Mouse (Mus musculus): ENCODE results near the gene Acvr1b. TPM values are rescaled to one million over a fixed set of nuclear protein-coding genes. Genes with fewer than 3 reads are reported as not detected.

The Acvr1b gene
- total RNA-seq, 2 experiments from 2014 or later: 71.3 to 79.6 TPM

DNA sequence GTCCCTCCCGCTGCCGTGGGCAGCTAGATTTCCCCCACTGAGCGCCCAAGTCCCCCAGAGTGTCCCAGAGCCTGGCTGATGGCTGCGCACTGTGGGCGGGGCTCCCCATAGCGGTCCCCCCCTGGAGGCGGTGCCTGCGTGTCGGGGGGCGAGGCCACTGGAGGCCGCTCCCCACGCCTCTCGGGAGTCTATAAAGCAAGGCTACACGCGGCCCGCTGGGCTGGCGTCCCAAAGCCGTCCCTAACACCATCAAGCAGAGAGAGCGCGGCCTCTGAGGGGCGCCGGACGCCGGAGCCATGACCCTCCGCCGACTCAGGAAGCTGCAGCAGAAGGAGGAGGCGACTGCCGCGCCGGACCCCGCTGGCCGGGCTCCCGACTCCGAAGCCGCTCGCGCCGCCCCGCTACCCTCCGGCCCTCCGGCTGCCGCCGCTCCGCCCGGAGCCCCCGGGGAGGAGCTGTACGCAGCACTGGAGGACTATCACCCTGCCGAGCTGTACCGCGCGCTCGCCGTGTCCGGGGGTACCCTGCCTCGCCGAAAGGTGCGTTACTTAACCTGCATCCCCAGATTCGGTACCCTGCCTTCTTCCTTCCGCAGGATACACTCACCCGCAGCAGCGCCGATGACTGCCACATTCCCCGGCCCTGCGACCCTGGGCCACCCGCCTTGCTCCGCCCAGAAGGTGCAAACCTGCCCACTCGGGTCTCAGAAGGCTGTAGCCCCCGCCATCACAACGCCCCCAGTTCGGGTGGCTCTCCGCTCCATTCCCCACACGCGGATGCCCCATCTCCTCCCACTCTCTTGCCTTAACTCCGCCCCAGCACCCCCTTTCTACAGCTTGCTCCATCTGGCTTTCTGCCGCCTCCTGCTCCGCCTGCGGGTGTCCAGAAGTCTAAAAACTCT is 50.4 kb downstream of the Acvr1b start, which contains the start of gene Grasp:
Gene Grasp, plus strand, starts transcription at position 183 of the 901 bp plus-strand sequence.
- DNase-seq (ENCODE audit: low spot score in 2 of 2): peak; percentile 86 to 88

DNA sequence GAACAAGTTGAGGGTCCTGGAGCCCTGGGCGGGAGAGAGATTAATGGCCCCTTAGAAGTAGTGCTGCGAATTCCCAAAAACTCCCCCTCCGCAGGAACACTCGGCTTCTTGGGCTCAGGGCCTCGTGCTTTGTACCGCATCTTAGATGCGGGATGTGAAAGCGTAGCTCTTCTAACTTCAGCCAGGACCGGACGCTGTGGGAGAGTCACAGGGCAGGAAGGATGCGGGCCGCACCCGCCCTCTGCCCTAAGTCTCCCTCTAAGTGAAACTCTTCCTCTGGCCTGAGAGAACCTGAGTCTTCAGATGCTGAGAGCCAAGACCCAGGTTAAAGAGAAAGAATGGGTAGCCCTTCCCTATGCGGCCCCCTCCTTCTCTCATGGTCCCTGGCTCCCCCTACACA is 51.1 kb downstream of the Acvr1b start:
- no peak for DNase-seq (ENCODE audit: low spot score in 2 of 2)

DNA sequence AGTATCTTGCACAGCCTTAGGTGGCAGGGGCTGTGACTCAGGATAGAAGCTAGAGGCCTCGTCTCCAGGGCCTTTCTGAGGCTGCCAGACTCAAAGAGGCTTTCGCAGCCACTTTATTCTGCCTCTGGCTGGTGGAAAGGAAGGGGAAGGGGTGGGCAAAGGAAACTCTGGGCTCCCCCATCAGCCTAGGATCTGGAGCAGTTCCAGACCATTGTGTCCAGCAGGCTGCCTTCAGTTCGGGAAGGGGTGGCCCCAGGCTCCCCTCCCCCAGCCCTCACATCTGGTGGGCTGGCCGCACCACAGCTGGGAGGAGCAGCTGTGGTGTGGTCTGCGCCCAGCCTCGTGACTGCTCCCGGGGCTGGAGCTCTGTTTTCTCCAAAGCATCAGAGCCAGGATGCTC is 54.1 kb downstream of the Acvr1b start:
- no peak for DNase-seq (ENCODE audit: low spot score in 2 of 2)

DNA sequence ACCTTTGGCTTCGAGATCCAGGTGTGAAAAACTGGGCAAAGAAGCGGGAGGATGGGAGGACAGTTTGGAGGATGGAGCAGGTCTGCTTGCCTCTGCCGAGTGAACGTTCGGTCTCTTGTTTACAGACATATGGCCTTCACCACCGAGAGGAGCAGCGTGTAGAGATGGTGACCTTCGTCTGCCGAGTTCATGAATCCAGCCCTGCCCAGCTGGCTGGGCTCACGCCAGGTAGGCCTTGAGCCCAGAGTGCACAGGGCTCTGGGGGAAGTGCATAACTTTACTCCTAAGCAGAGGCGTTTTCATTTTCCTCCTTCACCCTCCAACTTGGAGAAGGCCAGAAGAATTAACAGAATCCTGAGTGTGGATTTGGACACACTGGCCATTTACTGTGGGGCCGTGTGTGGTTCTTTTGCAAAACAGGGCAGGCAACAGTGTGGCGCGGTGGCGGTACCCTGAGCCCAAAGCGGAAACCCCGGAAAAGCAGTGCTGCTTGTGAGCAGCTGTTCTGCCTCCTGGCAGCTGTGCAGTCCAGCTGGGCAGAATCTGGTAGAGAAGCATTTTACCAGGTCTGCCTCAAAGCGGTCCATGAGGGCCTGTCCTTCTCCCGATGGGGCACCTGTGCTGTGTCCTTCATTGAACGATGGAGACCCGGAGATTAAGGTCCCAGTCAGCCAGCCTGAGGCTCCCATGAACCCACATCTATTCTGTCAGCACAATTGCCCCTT is 55.2 kb downstream of the Acvr1b start:
- no peak for DNase-seq (ENCODE audit: low spot score in 2 of 2)

DNA sequence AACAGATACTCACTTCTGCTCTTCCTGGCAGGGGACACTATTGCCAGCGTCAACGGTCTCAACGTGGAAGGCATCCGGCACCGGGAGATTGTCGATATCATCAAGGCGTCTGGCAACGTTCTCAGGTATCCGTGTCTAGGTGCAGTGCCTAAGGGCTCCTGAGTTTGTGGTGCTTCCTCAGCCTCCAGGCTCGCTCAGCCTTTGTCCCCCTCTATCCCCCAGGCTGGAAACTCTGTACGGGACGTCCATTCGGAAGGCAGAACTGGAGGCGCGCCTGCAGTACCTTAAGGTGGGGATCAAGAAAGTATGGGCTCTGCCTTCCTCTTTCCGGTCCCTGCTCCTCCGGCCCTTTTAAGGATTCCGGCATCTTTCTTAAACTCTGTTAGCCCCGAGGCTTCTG is 56.6 kb downstream of the Acvr1b start:
- DNase-seq (ENCODE audit: low spot score in 2 of 2): no peak

- no peak for DNase-seq (ENCODE audit: low spot score in 2 of 2)
Measured at GRCm38 (mm10) chr15:101230995-101231647, 57.3 kb downstream of the Acvr1b start.

DNA sequence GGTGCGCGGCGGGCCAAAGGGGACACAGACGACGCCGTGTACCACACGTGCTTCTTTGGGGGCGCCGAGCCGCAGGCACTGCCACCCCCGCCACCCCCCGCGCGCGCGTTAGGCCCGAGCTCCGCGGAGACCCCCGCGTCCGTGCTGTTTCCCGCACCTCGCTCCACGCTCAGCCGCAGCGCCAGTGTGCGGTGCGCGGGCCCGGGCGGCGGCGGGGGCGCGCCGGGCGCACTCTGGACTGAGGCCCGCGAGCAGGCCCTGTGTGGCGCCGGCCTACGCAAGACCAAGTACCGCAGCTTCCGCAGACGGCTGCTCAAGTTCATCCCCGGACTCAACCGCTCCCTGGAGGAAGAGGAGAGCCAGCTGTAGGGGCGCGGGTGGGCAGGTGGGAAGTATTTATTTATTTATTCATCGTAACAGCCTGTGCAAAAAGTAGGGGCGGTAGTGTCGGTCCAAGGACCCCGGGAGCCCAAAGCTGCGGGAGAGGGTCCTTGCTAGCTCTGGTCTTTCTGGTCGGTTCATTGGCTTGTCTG is 57.8 kb downstream of the Acvr1b start:
- DNase-seq (ENCODE audit: low spot score in 2 of 2): no peak

- DNase-seq (ENCODE audit: low spot score in 2 of 2): no peak
Measured at GRCm38 (mm10) chr15:101232607-101233006, 58.7 kb downstream of the Acvr1b start.

GRCm38 (mm10) chr15:101233183-101233582 is 59.3 kb downstream of the Acvr1b start:
- DNase-seq (ENCODE audit: low spot score in 2 of 2): no peak

DNA sequence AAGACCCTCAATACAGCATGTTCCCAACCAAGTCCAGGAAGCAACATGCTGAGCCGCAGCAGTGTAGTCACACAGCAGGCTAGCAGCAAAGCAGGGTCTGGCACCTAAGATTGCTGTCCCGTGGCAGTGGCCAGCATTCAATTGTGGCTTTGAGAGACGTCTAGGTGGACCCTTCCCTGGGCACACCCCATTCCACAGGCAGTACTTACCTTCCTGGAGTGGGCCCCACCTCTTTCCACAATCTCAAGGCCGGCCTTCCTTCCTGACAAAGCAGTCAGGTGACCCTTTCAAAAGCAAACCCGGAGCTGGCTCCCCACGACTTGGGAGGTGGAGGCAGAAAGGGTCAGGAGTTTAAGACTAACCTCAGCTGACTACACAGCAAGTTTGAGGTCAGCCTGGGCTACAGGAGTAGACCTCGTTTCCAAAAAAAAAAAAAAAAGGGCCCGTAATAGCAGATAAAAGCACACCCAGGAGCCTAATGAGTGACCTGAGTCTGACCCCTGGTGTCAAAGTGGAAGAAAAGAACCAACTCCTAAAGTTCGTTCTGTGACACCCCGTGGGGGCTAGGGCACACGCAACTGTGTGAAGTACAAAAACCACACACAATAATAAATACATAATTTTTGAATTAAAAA is 59.9 kb downstream of the Acvr1b start:
- no peak for DNase-seq (ENCODE audit: low spot score in 2 of 2)

DNA sequence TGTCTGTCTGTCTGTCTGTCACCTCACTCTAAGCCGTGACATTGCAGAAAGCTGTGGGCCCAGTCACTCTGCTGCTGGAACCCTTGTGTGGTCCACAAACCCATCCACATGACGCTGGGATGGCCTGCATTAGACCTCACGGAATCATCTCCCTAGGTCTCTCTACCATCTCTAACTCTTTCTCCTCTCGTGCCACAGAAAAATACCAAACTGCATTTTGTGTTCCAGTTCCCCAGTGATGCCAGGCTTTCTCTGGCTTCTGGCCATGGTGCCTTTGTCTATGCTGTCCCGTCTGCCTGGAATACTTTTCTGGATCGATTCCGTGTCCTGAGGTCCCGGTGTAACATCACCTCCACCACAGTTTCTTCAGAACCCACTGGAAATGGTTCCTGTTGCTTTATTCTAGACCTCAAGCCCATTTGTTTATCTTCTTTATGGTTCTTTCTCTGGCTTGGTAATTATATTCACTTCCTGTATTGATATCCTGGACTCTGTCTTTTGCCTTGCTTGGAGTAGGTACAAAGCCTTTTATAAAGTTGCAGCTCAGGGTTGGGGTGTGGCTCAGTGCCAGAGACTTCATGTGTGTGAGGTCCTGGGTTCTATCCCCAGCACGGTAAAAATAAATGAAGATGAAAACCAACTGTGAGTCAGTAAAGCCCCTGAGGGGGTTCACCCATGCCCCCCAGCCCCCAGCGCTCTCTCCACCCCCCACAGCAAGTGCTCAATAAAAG is 60.9 kb downstream of the Acvr1b start:
- DNase-seq (ENCODE audit: low spot score in 2 of 2): no peak

- DNase-seq (ENCODE audit: low spot score in 2 of 2): no peak
Measured at GRCm38 (mm10) chr15:101235342-101235698, 61.5 kb downstream of the Acvr1b start.

DNA sequence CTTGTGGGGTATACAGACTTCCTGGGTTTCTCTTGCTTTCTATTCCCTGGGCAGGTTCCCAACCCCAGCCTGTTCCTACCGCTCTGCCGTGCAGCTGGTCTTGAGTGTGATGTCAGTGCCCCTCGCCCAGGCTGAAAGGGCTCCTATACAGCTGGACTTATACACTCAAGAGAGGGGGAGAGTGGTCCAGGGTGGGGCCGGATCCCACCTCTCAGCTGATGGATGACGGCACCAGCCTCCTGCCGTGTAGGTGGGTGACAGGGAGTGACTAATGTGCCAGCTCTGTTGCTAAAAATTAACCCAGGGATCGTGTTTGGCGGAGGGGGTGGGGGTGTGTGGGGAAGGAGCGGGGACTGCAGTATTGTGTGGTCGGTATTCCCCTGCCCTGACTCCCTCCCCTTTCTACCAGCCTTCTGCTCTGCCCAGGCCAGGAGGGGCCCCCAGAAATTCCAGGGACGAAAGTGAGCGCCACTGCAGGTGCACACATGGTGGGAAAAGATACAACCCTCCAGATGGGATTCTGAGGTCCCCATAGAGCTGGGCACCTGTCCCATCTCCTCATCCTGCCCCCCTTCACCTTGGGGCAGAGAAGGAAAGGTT is 62.0 kb downstream of the Acvr1b start:
- no peak for DNase-seq (ENCODE audit: low spot score in 2 of 2)

GRCm38 (mm10) chr15:101236878-101237277 is 63.0 kb downstream of the Acvr1b start:
- DNase-seq (ENCODE audit: low spot score in 2 of 2): peak in 1 of 2 experiments; percentile 60

DNA sequence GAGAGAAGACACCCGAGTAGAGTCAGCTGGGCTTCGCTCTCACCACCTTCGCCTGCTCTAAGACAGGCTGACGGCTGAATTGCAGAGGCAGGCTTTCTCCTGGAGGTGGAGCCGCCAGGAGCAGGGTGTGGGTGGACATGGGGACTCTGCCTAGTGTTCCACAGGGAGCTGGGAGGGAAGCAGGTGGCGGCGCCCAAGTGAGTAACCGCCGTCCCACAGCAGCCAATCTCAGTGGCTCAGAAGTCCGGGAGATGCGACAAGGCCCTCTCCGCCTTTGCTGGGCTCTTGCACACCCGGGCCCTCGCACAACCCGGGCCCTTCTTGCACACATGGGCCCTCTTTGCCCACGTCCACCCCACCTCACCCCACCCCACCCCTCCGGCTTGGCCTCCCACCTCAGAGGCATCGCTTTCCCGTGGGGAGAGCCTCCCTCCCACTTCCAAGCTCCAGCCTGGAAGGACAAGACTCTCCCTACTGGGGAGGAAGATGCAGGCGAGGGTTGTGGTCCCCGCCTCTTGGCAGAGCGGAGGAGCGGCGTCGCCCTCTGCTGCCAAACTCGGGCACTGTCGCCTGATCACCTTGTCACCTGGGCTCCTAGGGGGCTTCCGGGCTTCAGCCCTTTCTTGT is 65.1 kb downstream of the Acvr1b start:
- no peak for DNase-seq (ENCODE audit: low spot score in 2 of 2)

DNA sequence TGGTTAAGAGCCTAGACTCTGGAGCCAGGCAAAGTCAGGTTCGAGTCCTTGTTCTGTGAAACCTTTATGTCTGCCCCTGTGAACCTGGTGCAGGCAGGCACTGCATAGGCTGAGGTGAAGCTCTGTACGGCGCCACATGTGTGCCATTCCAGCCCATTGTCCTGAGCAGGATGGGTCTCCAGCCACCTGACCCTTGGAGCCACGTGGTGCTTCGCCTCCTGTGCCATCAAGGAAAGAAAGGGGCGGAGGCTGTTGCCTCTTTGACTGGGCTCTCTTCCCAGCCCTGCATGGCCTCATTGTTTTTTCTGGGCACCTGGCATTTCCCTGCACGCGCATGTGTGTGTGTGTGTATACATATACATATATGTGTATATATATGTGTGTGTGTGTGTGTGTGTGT is 66.0 kb downstream of the Acvr1b start:
- DNase-seq (ENCODE audit: low spot score in 2 of 2): no peak

- DNase-seq (ENCODE audit: low spot score in 2 of 2): peak; percentile 92 to 93
Measured at GRCm38 (mm10) chr15:101240799-101241204, 66.9 kb downstream of the Acvr1b start.

- DNase-seq (ENCODE audit: low spot score in 2 of 2): no peak
Measured at GRCm38 (mm10) chr15:101241236-101241635, 67.4 kb downstream of the Acvr1b start.

DNA sequence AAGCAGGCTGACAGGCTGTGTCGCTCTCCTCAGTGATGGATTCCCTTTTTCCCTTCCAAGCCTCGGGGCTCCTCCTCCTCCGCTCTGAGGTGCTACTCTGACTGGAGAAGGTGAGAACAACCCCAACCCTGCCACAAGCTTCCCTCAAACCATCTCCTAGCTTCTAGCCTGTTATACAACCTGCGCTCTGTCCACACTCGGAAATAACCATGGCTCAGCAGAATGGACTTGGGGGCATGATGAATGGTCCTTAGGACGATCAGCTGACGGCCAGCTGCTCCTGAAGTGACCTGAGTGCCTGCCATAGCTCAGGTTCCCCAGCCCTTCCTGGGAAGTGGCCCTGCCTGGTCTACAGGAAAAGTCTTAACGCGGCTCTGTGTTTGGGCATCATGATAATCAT is 68.0 kb downstream of the Acvr1b start:
- DNase-seq (ENCODE audit: low spot score in 2 of 2): no peak

DNA sequence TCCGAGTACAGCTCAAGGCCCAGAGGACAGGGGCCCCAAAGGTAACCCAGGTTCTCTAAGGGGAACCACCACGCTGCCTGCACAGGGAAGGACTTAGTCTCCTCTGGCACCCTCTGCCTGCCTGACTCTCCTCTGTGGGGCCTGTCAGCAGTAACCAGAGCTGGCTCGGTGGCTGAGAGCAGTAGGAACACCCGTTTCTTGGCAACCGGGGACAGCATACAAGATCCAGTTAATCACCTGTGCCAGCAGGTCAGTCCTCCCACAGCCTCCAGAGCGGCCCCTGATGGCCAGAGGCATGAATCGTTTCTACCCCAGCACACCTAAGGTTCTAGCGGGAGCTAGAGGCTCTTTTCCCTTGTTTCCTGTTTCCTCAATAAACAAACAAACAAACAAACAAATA is 68.8 kb downstream of the Acvr1b start:
- DNase-seq (ENCODE audit: low spot score in 2 of 2): no peak
